Mouse (Mus musculus) CD8-positive naive resting alpha-beta T cell, adult 2 months (primary cell): ENCODE results near the gene Dnajc2.
"Not testable (repeated sequence)": the region's sequence is repeated elsewhere in the genome, so short reads cannot be mapped to it uniquely, and the experiment has no call there.

Source experiments
- DNase-seq, 2 experiments: peaks; one replicate each; pipeline ENCODE4 v3.0.0; 2022; ENCODE audit warnings: low read depth in 2 of 2, low spot score in 2 of 2

Gene Dnajc2

GRCm38 (mm10) chr5:21744651-21745050, 40.4 kb downstream of the Dnajc2 start:
- DNase-seq = no peak

DNA sequence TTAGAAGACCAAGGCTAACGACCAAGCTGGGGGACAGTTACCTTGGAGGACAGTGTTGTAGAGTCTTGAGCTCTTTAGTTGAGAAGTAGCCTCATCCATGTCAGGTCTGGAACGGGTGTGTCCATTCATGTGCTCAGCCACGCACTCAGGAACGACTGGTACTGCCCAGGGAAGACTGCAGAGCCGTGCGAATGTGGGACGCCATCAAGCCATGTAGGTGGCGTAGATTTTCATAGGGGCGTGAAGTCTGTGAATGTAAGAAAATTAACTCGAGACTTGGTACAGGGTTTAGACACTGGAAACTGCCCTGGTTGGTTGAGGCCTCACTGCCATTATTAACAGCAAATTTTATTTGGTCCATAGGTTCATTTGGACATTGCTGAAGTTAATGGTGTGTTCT, 41.4 kb downstream of the Dnajc2 start:
- no peak for DNase-seq

GRCm38 (mm10) chr5:21739881-21740280, 45.2 kb downstream of the Dnajc2 start:
- no peak for DNase-seq

- no peak for DNase-seq
Observed at GRCm38 (mm10) chr5:21739120-21739519, 45.9 kb downstream of the Dnajc2 start.

GRCm38 (mm10) chr5:21737620-21738019, 47.4 kb downstream of the Dnajc2 start:
- no peak for DNase-seq

DNA sequence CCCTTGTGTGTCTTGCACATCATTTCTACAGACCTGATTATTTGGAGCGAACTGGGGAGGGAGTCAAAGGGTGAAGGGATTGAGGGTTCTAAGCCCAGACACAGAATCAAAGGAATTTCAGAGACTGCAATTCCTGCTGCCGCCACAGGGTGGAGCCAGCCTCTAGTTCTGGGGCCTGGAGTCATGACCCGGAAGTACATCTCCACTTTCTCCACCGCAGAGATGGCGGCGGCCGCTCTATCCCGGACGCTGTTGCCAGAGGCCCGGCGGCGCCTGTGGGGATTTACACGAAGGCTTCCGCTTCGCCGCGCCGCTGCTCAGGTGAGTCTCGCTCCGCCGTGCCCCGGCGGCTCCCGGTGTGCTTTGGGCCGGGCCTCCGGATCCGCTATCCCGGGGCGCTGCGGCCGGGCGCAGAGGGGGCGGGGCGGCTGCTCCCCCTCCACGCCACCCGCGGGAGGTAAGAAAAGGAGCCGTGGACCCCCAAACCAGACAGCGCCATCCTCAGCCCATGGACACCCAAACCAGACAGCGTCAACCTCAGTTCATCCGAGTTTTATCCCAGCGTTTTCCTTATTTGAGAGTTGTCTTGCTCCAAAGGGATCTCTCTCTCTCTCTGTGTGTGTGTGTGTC, 48.0 kb downstream of the Dnajc2 start, which contains the start of gene Pmpcb:
TSS of gene Pmpcb (plus strand) at position 186 of the 630 bp plus-strand sequence.
- DNase-seq = peak; percentile 85 to 88

- no peak for DNase-seq
Observed at GRCm38 (mm10) chr5:21736046-21736445, 49.0 kb downstream of the Dnajc2 start.

DNA sequence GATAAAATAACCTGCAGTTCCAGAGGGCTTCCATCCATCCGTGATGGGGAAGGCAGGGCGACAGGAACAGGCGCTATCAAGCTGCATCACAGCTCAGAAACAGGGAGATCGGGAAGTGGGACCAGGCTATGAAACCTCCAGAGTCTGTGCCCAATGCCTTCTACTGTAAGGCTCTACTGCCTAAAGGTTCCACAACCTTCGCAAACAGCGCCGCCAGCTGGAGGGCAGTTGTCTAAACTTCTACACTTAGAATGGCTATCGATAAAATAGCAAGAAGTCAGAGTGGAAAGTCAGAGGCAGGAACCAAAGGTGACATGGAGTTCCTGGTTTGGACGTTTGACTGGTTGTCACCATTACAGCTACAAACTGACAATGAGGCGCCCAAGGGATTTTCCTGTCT, 49.5 kb downstream of the Dnajc2 start:
- DNase-seq = peak; percentile 51 to 69

DNA sequence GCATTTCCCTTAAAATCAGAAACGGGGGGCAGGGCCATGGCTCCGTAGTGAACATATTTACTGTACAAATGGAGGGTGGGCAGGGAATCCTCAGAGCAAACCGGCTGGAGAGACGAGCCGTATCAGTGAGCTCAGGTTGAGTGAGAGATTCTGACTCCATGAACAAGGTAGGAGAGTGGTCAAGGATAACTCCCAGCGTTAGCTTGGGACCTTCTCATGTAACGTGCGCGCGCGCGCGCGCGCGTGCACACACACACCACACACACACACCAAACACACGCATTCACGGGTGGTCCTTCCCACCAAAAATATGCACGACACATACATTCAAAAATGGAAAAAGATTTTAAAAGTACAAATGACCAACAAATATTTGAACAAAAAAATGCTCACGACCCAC, 50.0 kb downstream of the Dnajc2 start:
- DNase-seq = no peak

DNA sequence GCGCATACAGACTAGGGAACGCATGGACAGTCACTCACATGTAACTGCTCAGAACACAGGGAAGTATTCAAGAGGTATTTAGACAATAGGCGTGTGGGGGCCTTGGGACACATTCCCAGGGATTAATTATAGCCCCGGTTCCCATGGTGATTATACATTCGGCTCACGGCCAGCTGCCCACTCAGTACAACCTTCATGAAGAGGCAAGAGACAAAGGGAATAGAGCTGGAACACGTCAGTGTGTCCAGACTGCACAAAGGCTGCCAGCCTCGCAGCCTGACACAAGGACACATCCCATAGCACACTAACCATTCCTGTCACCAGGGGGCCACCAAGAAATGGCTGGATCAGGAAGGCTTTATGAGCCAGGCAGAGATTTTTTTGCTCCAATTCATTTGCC, 52.1 kb downstream of the Dnajc2 start:
- DNase-seq = no peak

DNA sequence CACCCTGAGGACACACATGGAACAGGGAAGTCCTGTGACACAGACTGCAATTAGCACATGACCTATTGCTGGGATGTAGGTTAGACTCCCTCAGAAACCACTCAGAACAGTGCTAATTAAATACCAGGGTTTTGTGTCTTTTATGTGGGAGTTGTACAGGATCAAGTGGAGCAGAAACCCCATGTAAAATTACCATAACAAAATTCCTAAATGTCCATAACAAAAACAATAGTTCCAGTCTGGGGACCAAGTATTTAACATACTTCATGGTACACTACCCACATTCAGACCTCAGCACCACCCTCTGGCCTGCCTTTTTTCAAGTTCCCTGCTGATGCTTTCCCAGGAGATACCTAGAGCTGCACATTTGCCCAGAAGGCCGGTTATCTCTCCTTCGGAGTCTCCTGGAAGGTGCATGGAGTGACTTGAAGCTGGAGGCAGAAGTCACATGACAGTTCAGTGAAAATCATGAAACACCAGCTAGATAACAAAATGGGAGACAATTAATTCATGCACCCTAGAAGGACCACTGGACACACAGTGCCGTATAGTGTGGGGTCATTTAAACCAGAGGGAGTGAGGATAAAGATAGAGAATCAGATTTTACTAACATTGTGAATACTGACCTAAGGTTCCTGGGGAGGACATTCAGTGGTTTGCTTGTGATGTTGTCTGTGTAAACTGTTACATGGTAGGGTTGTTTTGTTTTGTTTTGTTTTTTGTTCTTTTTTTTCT, 52.7 kb downstream of the Dnajc2 start:
- no peak for DNase-seq

DNA sequence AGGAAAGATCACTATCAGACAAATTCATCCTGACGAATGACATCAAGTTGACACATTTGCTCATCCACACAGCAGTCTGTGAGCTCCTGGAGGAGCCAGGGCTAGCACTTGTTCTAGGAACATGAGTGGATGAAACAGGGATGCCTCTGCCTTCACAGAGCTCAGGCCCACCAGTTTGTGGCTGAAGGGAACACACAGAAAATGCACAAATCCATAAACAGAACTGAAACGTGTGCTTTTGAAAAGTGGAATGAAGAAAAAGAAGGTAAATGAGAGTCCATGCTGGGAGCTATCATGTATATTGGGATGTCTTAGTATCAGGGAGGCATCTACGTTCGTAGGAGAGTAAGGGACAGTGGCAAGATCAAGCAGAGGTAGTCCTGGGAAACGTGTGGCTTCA, 55.9 kb downstream of the Dnajc2 start:
- DNase-seq = no peak

- DNase-seq = no peak
Observed at GRCm38 (mm10) chr5:21724872-21725271, 60.2 kb downstream of the Dnajc2 start.

- DNase-seq = no peak
Observed at GRCm38 (mm10) chr5:21724427-21724826, 60.6 kb downstream of the Dnajc2 start.

GRCm38 (mm10) chr5:21719209-21719608, 65.8 kb downstream of the Dnajc2 start:
- DNase-seq = no peak

- no peak for DNase-seq
Observed at GRCm38 (mm10) chr5:21718546-21718945, 66.5 kb downstream of the Dnajc2 start.

- no peak for DNase-seq
Observed at GRCm38 (mm10) chr5:21717165-21717715, 67.8 kb downstream of the Dnajc2 start.

DNA sequence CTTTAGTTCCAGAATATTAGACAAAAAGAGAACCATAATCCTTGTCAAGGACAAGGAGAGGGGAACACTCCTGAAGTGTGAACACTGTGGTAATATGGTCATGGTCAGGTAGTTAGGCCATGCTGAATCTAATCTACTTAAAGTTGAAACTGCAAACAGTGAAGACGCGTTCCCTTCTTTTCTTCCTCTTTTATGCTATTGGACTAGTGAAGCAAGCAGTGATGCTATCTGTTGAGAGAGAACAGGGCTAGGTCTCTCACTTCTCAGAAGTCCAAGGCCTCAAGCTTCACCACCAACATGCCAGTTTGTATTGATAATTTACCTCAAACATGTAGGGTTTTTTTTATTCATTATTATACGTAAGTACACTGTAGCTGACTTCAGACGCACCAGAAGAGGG, 70.6 kb downstream of the Dnajc2 start:
- no peak for DNase-seq

GRCm38 (mm10) chr5:21712127-21712715, 72.8 kb downstream of the Dnajc2 start:
- no peak for DNase-seq

GRCm38 (mm10) chr5:21708011-21708410, 77.0 kb downstream of the Dnajc2 start:
- DNase-seq = not testable (repeated sequence)
